Mouse (Mus musculus) lung, adult 2 months (tissue): ENCODE measurements around the gene Per2.

ENCODE experiments used
- CTCF ChIP-seq: fragments of 200-500 bp; IDR thresholded peaks from 2 replicates; pipeline ENCODE4 v1.5.1; 2011; ENCODE audit warnings: mild to moderate bottlenecking, low read length, control low read depth; ENCODE audit not compliant: insufficient read depth
- POLR2A ChIP-seq: fragments of 200-500 bp; IDR thresholded peaks from 2 replicates; pipeline ENCODE4 v1.6.1; 2011; ENCODE audit warnings: low read depth, mild to moderate bottlenecking, control low read depth, low read length, borderline replicate concordance; ENCODE audit errors: extremely low read depth

DNA sequence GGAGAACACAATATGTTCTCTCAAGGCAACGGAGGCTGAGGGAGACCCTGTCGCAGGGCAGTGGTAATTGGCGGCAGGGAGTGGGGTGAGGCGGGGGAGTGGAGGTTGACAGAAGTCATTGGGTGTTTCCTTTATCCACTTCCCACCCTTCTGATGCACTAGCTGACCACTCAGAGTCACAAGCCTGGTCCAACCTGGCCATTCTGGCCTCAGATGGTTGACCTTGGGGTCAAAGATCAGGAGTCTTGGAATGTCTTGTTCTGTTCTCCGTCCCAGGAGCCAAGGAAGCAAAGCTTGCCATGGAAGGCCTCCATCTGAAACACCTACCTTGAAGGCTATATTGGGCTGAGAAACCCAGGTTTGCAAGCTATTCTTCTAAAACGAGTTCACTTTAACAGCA lies 7.1 kb upstream of the Per2 start:
- no peak for TF ChIP-seq CTCF
- TF ChIP-seq POLR2A, result no peak
